Mouse (Mus musculus): ENCODE results near the gene Adamtsl2. TPM values are rescaled to one million over a fixed set of nuclear protein-coding genes. Genes with fewer than 3 reads are reported as not detected.

The Adamtsl2 gene
- polyA plus RNA-seq, 1 experiment, result not detected

DNA sequence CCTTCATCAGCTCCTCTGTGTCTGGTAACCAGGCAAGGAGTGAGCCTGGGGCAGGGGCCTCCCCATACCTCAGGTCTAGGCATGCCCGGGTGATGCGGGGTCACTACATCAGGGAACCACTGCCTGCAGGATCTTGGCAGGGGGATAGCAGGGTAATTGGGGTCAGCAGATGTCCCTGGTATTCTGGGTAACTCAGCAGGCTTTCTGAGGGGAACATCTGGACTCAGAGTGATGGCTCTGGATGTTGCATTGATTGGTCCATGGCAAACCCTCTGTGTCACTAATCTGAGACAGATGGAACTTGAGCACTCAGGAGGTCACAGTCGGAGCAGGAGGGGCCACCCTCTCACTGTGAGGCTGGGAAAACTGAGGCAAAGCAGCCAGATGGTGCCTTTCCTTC is 27.6 kb downstream of the Adamtsl2 start:
- TF ChIP-seq CTCF (IDR thresholded peaks at IDR 0.05; ENCODE audit: low read depth, low read length) (no peak), POLR2A (IDR thresholded peaks at IDR 0.05; ENCODE audit: borderline replicate concordance, low read depth, low read length) (no peak)
- no peaks in the 10 kb centered on the region for H3K4me1 ChIP-seq (ENCODE audit: control insufficient read depth, insufficient read depth, low read length)
- H3K4me3 ChIP-seq (ENCODE audit: insufficient read depth, low read length), result no peak overlapping the region
- H3K27ac ChIP-seq (ENCODE audit: insufficient read depth, low read depth, low read length), result no peak overlapping the region

DNA sequence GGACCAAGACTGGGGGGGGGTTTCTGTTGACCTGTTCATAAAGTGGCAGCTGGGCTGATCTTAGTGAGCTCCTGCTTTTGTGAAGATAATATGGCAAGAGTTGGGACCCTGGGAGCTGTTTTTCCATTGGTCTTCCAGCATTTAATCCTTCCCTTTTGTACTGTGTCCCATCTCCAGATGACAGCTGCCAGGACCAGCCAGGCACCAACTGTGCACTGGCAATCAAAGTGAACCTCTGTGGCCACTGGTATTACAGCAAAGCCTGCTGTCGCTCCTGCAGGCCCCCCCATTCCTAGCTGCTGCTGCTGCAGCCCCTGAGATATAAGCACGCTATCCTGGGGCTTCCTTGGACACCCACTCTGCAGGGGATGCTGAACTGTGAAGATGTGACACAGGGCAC is 29.0 kb downstream of the Adamtsl2 start:
- H3K4me1 ChIP-seq (ENCODE audit: control insufficient read depth, insufficient read depth, low read length), result no peaks in the 10 kb centered on the region
- TF ChIP-seq CTCF (IDR thresholded peaks at IDR 0.05; ENCODE audit: low read depth, low read length) (no peak), POLR2A (IDR thresholded peaks at IDR 0.05; ENCODE audit: borderline replicate concordance, low read depth, low read length) (no peak)
- H3K4me3 ChIP-seq (ENCODE audit: insufficient read depth, low read length), result no peak overlapping the region
- H3K27ac ChIP-seq (ENCODE audit: insufficient read depth, low read depth, low read length), result no peak overlapping the region

GRCm38 (mm10) chr2:27109052-27109451 is 29.9 kb downstream of the Adamtsl2 start:
- Histone ChIP-seq H3K4me3 (ENCODE audit: insufficient read depth, low read length) (no peak overlapping the region), H3K27ac (ENCODE audit: insufficient read depth, low read depth, low read length) (no peak overlapping the region), H3K4me1 (ENCODE audit: control insufficient read depth, insufficient read depth, low read length) (no peaks in the 10 kb centered on the region)
- TF ChIP-seq POLR2A (IDR thresholded peaks at IDR 0.05; ENCODE audit: borderline replicate concordance, low read depth, low read length) (no peak), CTCF (IDR thresholded peaks at IDR 0.05; ENCODE audit: low read depth, low read length) (no peak)

- TF ChIP-seq POLR2A (IDR thresholded peaks at IDR 0.05; ENCODE audit: borderline replicate concordance, low read depth, low read length) (no peak), CTCF (IDR thresholded peaks at IDR 0.05; ENCODE audit: low read depth, low read length) (no peak)
- no peaks in the 10 kb centered on the region for H3K4me1 ChIP-seq (ENCODE audit: control insufficient read depth, insufficient read depth, low read length)
- no peak overlapping the region for H3K27ac ChIP-seq (ENCODE audit: insufficient read depth, low read depth, low read length)
- H3K4me3 ChIP-seq (ENCODE audit: insufficient read depth, low read length), result no peak overlapping the region
Measured at GRCm38 (mm10) chr2:27112585-27112984, 33.4 kb downstream of the Adamtsl2 start.

GRCm38 (mm10) chr2:27114169-27114568 is 35.0 kb downstream of the Adamtsl2 start:
- Histone ChIP-seq H3K4me3 (ENCODE audit: insufficient read depth, low read length) (no peak overlapping the region), H3K27ac (ENCODE audit: insufficient read depth, low read depth, low read length) (no peak overlapping the region), H3K4me1 (ENCODE audit: control insufficient read depth, insufficient read depth, low read length) (no peaks in the 10 kb centered on the region)
- TF ChIP-seq CTCF (IDR thresholded peaks at IDR 0.05; ENCODE audit: low read depth, low read length), result no peak
- TF ChIP-seq POLR2A (IDR thresholded peaks at IDR 0.05; ENCODE audit: borderline replicate concordance, low read depth, low read length), result no peak

DNA sequence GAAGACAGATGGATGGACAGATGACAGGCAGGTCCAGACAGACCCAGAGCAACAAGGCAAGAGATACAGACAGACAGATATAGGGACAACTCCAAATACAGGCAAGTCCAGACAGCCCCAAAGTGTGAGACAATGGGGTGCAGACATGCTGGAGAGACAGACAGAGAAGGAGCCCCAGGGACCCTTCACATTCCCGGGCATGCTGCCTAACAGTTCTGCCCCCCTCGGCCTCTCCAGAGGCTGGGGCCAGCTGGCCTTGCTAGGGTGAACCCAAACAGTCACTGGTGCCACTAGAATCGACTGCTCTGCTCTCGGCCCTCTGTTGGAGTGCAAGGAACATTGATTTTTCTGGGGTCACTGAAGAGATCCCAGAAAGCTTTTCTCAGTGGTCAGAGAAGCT is 39.3 kb downstream of the Adamtsl2 start:
- no peak for TF ChIP-seq CTCF (IDR thresholded peaks at IDR 0.05; ENCODE audit: low read depth, low read length)
- TF ChIP-seq POLR2A (IDR thresholded peaks at IDR 0.05; ENCODE audit: borderline replicate concordance, low read depth, low read length), result no peak
- H3K4me1 ChIP-seq (ENCODE audit: control insufficient read depth, insufficient read depth, low read length), result no peaks in the 10 kb centered on the region
- H3K4me3 ChIP-seq (ENCODE audit: insufficient read depth, low read length), result no peak overlapping the region
- no peak overlapping the region for H3K27ac ChIP-seq (ENCODE audit: insufficient read depth, low read depth, low read length)

- Histone ChIP-seq H3K27ac (ENCODE audit: insufficient read depth, low read depth, low read length) (no peak overlapping the region), H3K4me1 (ENCODE audit: control insufficient read depth, insufficient read depth, low read length) (no peaks in the 10 kb centered on the region), H3K4me3 (ENCODE audit: insufficient read depth, low read length) (no peak overlapping the region)
- no peak for TF ChIP-seq CTCF (IDR thresholded peaks at IDR 0.05; ENCODE audit: low read depth, low read length)
- TF ChIP-seq POLR2A (IDR thresholded peaks at IDR 0.05; ENCODE audit: borderline replicate concordance, low read depth, low read length), result no peak
Measured at GRCm38 (mm10) chr2:27119766-27120165, 40.6 kb downstream of the Adamtsl2 start.

DNA sequence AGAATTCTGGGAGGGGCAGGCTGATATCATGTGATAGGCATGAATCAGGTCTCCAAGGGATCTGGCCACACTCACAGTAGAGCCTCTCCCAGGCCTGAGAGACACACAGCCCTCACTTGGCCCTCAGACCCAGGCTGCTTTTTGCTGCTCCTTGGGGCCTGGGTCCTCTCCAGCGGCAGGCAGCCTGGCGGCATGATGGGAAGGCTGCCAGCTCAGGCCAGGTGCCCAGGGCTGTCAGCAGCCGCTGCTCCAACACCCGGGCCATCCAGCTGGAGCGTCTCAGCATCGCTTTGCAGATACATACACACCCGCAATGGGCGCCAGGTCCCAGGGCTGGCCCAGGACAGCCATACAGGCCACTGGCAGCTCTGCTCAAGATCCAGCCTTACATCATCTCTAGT is 41.1 kb downstream of the Adamtsl2 start:
- H3K4me3 ChIP-seq (ENCODE audit: insufficient read depth, low read length), result no peak overlapping the region
- no peaks in the 10 kb centered on the region for H3K4me1 ChIP-seq (ENCODE audit: control insufficient read depth, insufficient read depth, low read length)
- H3K27ac ChIP-seq (ENCODE audit: insufficient read depth, low read depth, low read length), result no peak overlapping the region
- TF ChIP-seq POLR2A (IDR thresholded peaks at IDR 0.05; ENCODE audit: borderline replicate concordance, low read depth, low read length) (no peak), CTCF (IDR thresholded peaks at IDR 0.05; ENCODE audit: low read depth, low read length) (no peak)

GRCm38 (mm10) chr2:27121626-27122355 is 42.6 kb downstream of the Adamtsl2 start:
- H3K4me1 ChIP-seq (ENCODE audit: control insufficient read depth, insufficient read depth, low read length), result no peaks in the 10 kb centered on the region
- no peak for TF ChIP-seq CTCF (IDR thresholded peaks at IDR 0.05; ENCODE audit: low read depth, low read length)
- no peak for TF ChIP-seq POLR2A (IDR thresholded peaks at IDR 0.05; ENCODE audit: borderline replicate concordance, low read depth, low read length)
- no peak overlapping the region for H3K27ac ChIP-seq (ENCODE audit: insufficient read depth, low read depth, low read length)
- no peak overlapping the region for H3K4me3 ChIP-seq (ENCODE audit: insufficient read depth, low read length)

- TF ChIP-seq CTCF (IDR thresholded peaks at IDR 0.05; ENCODE audit: low read depth, low read length) (no peak), POLR2A (IDR thresholded peaks at IDR 0.05; ENCODE audit: borderline replicate concordance, low read depth, low read length) (no peak)
- Histone ChIP-seq H3K27ac (ENCODE audit: insufficient read depth, low read depth, low read length) (no peak overlapping the region), H3K4me1 (ENCODE audit: control insufficient read depth, insufficient read depth, low read length) (no peaks in the 10 kb centered on the region), H3K4me3 (ENCODE audit: insufficient read depth, low read length) (no peak overlapping the region)
Measured at GRCm38 (mm10) chr2:27122578-27122977, 43.4 kb downstream of the Adamtsl2 start.
